Mouse (Mus musculus) Patski (cell line): ENCODE results near the gene Klhl4. TPM values are rescaled to one million over a fixed set of nuclear protein-coding genes. Genes with fewer than 3 reads are reported as not detected.

Experiments used
- ATAC-seq: fragments of 100-300 bp; one replicate; pipeline ENCODE4 v1.8.0; 2021
- CTCF ChIA-PET: fragments of 350-600 bp; sonication (Branson Sonifier 250); formaldehyde crosslinking; loops from one replicate; lab custom pipeline; 2022; ENCODE audit warnings: inconsistent platforms; lab: Charles Lee
- POLR2A ChIA-PET: fragments of 350-600 bp; sonication (Branson Sonifier 250); formaldehyde crosslinking; loops from one replicate; lab custom pipeline; 2022; ENCODE audit warnings: antibody characterized with exemption, inconsistent platforms; lab: Charles Lee
- DNase-seq: peaks from one replicate; pipeline ENCODE4 v3.0.0-alpha.2; 2011; ENCODE audit warnings: low read depth, low spot score
- H3K27me3 ChIP-seq: fragments of 371-371 bp; one replicate; pipeline ENCODE4 v1.5.1; 2021
- CTCF ChIP-seq: fragments of 100-300 bp; IDR thresholded peaks from one replicate; pipeline ENCODE4 v1.5.1; 2021
- in situ Hi-C: fragments of 300-500 bp; cut with MboI; formaldehyde crosslinking; loops from 3 replicates; pipeline ENCODE4 v1.11.1; 2018; ENCODE audit warnings: low pct_unique_long_range_greater_than_20kb, mixed read lengths
- polyA plus RNA-seq: library from polyadenylated mRNA; unstranded; gene quantifications from one replicate; pipeline ENCODE4 v1.2.3, GENCODE M21; 2021

The Klhl4 gene
- polyA plus RNA-seq, result not detected

DNA sequence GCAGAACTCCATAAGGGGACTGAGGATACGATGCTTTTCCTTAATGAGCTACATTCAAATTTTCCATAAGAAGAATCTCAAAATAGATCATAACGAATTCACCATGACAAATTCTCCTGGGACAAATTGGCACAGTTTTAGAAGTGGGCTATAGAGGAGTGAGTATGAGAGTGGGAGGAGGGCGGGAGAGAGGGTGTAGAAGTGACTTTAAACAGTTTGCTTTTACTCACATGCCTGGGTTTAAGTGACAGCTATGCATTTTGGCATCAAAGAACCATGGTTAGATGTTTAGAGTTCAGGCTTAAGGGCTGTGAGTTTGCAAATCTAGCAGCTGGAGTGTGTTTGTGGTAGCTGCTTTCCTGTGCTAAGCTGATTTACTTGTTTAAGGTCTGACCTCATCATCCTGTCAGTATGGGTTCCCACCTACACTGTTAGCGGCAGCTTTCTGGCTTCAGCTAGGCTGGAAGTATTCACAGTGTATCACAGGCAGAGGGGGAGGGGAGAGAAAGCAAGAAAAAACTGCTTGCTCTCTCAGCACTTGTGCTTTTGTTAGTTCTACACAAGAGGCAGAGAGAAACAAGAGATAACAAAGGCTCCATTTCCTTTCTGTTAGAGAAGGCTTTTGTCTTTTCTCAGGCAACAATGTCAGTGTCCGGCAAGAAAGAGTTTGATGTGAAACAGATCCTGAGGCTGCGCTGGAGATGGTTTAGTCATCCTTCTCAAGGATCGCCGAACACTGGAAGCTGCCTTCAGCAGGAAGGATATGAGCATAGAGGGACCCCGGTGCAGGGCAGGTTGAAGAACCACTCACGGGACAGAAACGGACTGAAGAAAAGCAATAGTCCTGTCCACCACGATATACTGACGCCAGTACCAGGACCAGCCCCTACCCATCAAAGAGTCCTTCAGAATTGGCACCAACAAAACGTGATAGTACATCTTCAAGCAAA is at the start of gene Klhl4:
Gene Klhl4 (plus strand): TSS at position 552 of the 950 bp plus-strand sequence.
- ChIA-PET POLR2A (no interaction called here), CTCF (no interaction called here)
- H3K27me3 ChIP-seq, result peaks cover 26% of the 10 kb centered on the region
- no peak for ATAC-seq
- no peak for DNase-seq
- no peak for TF ChIP-seq CTCF
- in situ Hi-C loops, result no loop called here

DNA sequence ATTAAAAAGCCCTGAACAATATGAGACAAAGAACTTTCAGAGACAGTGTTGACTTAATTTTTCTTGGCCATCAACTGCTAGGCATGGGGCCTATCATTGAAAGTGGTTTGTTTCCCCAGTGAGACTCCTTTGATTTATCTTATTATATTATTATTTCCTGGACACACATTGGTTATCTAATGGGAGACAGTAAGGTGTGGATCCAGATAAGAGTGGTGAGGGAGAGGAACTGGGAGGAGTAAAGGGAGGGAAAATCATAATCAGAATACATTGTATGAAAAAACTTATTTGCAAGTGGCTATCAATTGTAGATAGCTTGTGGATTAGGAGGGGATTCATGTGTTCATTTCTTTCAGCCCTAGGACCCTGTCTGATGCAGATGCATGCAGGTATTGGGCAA is 10.0 kb downstream of the Klhl4 start:
- no peak for ATAC-seq
- no peak for DNase-seq
- CTCF ChIA-PET, result no interaction called here
- POLR2A ChIA-PET, result no interaction called here
- no peak for TF ChIP-seq CTCF
- peaks cover 42% of the 10 kb centered on the region for H3K27me3 ChIP-seq
- in situ Hi-C loops, result no loop called here

DNA sequence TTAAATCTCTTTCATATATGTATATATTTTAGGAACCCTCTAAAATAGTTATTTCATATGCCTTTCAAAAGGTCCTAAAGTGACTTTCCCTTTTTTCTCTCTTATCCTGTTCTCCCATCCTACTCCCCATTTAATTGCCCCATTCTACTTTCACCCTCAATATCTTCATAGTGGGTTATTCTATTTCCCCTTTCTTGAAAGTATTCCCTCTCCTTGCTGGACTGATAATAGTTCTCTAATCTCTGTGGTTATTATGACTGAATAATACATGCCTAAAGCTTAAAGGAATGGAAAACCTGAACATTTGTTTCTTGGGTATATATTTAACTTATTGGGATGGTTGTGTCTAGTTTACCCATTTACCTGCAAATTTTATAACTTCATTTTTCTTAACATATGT is 12.6 kb downstream of the Klhl4 start:
- CTCF ChIA-PET, result no interaction called here
- POLR2A ChIA-PET, result no interaction called here
- TF ChIP-seq CTCF, result no peak
- H3K27me3 ChIP-seq, result peaks cover 35% of the 10 kb centered on the region
- ATAC-seq (no peak), DNase-seq (no peak)
- in situ Hi-C loops, result no loop called here

DNA sequence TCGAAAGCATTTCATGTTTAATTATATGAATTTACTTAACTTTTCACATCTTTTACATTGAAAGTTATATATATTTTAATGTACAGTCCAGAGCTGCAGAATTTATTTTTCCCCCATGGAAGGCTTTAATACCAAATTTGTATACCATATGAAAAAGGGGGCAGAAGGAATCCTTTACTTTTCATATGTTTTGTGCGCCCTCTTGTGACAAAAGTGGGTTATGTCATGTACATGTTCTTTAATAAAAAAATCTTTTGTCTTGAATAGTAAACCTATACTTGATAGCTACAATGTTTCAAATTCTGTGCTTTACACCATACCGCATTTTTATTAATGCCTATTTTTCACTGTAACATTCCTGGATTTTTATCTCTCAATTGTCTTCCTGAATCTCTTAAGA is 84.0 kb downstream of the Klhl4 start:
- ATAC-seq (no peak), DNase-seq (no peak)
- in situ Hi-C loops, result loop anchor here (25.0 kb wide), 1 partner anchor 1571 kb away; no protein-coding TSS in a partner anchor
- TF ChIP-seq CTCF, result peak; percentile 45
- ChIA-PET CTCF (interaction anchor here (1.5 to 1.7 kb wide), 2 partner anchors 8 to 17 kb away, joined by 4 to 5 read pairs; no protein-coding TSS in a partner anchor), POLR2A (no interaction called here)
- peaks cover 19% of the 10 kb centered on the region for H3K27me3 ChIP-seq

DNA sequence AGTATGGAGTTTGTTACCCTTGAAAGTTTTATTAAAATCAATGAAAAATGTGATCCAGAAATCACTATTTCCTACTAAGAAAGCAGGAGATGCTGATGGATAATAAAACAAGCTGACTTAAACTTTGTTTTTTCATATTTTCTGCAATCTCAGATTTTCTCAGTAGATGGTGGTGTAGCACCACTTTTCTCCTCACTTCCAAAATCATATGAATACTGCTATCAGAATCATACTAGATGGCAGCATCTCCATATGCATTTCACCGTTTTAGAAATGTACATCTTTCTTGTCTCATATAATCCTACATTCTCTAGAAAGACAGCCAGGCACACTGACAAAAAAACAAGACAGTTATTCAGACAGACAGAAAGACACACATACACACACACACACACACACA is 108.2 kb downstream of the Klhl4 start:
- H3K27me3 ChIP-seq, result peaks cover 13% of the 10 kb centered on the region
- ChIA-PET POLR2A (no interaction called here), CTCF (interaction anchor here (0.9 kb wide), 1 partner anchor 12 kb away, joined by 3 read pairs; no protein-coding TSS in a partner anchor)
- in situ Hi-C loops, result no loop called here
- ATAC-seq (no peak), DNase-seq (no peak)
- TF ChIP-seq CTCF, result no peak
